Mouse (Mus musculus) kidney, postnatal 25 days (tissue): ENCODE results near the gene Vmn1r180.
"Not testable (repeated sequence)": the region's sequence is repeated elsewhere in the genome, so short reads cannot be mapped to it uniquely, and the experiment has no call there.

ENCODE experiments used
- DNase-seq, 2 experiments: peaks; one replicate each; pipeline ENCODE4 v3.0.0; 2021; ENCODE audit warnings: mixed read lengths in 2 of 2

Vmn1r180 gene

DNA sequence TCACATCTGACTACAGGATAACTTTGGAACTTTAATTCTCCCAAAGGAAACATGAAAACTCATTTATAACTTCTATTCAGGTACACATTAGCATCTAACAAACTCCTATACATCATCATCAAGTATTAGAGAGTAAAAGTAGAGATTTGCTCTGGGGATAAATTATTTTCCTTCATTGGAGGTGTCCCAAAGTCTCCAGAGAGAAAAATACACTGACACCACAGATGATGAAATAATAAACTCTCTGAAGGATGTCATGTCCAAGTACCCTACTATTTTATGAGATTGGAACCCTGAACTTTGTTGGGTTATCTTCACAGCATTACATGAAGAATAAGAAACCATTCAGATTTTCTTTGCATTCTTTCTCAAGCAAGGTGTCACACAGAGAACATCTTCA lies at the start of gene Vmn1r180:
TSS of gene Vmn1r180 (plus strand) at position 301 of the 400 bp plus-strand sequence.
- DNase-seq: no peak

DNA sequence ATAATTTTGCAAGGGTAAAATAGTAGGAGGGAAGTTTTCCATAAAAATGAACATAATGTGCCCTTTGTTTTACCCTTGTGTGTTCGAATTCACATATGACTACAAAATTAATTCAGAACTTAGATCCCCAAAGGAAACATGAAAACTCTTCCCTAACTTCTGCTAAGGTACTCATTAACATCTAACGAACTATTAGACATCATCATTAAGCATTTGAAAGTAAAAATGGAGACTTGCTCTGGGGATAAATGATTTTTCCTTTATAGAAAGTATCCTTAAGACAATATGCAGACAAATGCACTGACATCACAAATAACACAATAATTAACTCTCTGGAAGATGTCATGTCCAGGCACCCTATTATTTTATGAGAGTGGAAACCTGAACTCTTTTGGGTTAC lies 23.8 kb upstream of the Vmn1r180 start, which contains the start of gene Vmn1r179:
TSS of gene Vmn1r179 (plus strand) at position 301 of the 400 bp plus-strand sequence.
- DNase-seq: no peak

DNA sequence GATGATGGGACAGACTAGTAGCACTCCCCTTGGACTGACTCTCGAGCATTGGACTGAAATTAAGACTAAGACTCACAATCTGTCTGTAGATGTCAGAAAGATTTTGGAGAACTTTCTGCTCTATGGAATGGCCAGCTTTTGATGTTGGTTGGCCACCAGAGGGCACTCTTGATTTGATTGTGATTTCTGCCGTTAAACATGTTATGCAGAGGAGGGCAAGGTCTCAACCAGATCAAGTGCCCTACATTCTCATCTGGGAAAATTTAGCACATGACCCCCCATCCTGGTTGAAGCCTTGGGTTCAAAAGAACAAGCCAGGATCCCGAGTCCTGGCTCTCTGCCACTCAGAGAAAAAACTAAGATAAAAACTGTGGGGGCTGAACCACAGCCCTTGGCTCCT lies 17.6 kb downstream of the Vmn1r180 start:
- peak in 1 of 2 experiments; percentile 19 for DNase-seq

DNA sequence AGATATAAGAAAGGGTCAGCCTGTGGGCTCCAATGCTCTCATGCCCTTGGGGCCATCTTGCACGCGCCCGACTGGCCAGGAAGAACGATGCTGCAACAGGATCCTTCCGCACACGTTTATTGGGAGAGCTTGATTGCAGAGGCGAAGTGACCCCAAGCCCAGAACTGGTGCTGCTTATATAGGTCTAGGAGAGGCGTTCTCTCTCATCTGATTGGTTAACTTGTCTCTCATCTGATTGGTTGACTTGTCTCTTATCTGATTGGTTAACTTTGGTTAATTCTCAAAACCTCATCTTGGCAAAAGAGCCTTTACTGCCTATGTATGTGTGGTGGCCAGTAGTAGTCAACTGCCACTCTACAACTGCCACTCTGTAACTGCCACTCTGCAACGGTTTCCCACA lies 23.9 kb downstream of the Vmn1r180 start, which contains the start of gene Vmn1r181:
TSS of gene Vmn1r181 (plus strand) at position 301 of the 400 bp plus-strand sequence.
- DNase-seq: not testable (repeated sequence)

DNA sequence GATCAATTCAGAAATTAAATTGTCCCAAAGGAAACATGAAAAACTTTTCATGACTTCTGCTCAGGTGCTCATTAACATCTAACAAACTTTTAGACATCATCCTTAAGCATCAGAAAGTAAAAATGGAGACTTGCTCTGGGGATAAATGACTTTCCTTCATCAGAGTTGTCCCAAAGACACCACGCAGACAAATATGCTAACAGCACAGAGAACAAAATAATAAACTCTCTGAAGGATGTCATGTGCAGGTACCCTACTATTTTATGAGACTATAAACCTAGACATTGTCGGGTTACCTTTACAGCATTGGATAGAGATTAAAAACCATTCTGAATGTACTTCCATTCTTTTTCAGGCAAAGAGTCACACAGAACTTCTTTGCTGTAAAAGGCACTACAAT lies 51.0 kb downstream of the Vmn1r180 start, which contains the start of gene V1rd19:
TSS of gene V1rd19 (plus strand) at position 301 of the 400 bp plus-strand sequence.
- DNase-seq: no peak
